Mouse (Mus musculus): Measurements from ENCODE around the gene Fignl2. TPM values are rescaled to one million over a fixed set of nuclear protein-coding genes. Genes with fewer than 3 reads are reported as not detected.

The Fignl2 gene
- total RNA-seq, 2 experiments from 2014 or later = 0.70 to 1.0 TPM

DNA sequence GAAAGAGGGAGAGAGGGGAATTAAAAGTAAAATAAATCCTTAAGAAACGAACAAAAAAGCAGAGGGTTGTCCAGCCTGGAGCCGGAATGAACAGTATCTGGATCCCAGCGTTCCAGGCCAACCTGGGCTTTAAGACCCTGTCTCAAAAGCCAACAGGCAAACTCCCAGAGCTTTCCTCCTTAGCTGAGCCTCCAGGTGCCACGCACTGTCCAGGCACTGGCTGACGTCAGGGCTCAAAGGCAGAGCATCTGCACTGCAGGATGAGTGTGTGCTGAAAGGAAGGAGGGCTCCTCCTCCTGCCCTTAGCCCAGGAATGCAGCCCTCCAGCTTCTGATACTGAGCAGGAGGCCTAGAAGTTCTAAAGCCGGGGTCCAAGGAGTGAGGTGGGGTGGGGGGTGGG, 15.6 kb upstream of the Fignl2 start:
- intact Hi-C loops (cut with DNase I) = no loop called here

DNA sequence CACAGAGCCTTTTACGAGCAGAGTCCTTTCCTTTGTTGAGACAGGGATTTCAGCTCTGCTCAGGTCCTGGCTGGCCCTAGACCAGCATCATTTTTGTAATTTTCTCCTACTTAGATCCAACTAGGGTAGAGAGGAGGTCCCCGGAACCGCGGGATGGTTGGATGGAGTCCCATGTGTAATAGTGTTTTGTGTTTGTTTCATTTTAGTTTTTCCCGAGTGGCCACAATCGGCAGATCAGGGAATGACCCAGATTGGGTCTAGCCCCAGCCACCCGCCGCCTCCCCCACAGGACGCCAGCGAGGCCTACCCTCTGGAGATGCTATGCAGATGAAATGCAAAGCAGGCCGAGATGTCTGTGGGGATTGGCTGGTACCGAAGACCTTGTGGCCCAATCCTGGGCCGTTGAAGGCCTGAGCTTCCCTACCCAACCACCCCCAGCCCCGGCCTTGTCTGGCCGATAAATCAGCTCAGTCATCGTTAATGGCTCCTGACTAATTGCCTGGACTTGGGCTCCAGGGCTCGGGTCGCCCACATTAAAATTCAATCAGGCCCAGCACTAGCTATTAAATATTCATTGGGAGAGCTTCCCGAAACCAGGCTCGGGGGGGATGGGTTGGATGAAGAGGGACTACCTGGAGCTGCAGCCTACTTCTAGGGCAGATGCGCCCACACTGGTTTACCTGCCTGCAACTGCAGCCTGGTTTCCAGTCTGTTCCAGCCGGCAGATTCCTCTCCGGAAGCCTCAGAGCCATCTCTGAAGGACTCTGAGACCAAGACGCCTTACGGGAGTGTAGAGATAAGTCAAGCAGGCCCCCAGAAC, 14.7 kb upstream of the Fignl2 start:
- intact Hi-C loops (cut with DNase I) = no loop called here

More for the DNA sequence above, 15.6 kb upstream of the Fignl2 start:
- no peak for DNase-seq

DNA sequence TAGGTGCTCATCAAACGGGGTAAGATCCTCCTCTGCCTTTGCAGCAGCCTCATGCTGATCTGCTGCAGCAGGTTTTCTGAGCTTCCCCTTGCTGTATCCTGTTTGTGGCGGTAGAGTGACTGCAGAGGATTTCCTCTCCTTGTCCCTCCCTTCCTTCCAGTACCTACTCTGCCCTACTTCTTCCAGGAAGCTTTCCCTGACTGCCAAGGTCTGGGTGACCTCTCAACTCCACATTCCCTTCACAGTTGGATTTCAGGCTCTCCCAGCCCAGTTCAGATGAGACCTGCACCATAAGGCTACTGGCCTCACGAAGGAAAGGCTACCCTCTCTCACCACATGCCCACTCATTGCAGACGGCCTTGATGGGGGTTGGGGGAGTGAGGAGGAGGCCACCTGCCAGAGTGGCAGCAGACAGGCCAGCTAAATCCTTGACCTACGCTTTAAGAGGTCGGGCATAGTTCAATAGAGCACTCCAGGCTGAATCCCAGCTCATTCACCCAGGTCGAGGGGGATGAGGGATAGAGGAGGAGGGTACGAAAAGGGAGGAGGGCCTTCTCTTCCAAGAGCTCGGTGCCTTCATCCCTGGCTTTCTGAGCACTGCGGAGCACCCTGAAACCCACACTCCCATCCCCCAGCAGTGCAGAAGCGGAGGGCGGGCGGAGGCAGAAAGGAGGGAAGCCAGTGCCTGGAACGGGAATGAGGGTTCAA, 13.9 kb upstream of the Fignl2 start:
- intact Hi-C loops (cut with DNase I) = no loop called here
- DNase-seq = no peak

More for the DNA sequence above, 14.7 kb upstream of the Fignl2 start:
- no peak for DNase-seq

DNA sequence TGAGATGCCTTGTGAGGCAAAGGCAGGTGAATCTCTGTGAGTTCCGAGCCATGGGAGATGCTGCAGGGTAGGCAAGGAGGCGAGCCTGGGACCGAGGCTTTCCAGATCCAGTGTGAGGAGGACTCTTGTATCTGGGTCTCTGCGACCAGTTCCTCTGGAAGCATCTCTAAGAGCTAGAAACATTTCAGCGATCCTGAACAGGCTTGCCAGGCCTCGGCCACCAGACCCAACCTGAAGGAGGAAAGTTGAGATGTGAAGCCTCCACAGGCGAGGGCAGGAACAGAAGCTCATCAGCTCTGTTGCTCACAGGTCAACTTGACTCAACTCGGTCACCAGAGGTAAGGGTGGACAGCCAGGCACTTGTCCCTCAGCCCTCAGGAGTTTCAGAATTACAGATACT, 13.2 kb upstream of the Fignl2 start:
- no peak for DNase-seq
- intact Hi-C loops (cut with DNase I) = no loop called here

DNA sequence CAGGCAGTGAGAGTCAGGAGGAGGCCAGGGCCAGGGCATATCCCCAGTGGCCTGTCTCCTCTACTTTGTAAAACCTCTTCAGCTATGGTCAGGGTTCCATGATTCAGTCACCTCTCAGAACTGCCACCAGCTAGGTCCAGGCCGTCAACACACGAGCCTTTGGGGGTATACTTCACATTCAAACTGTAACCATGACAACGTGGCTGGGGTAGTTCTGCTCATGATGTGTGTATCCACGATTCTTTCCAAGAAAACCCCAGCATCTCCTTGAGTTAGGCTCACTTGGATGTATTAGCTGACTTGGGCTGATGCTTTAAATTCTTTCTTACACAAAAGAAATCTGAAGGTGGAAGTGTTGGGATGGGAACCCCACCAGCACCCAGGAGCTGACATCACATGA, 9.9 kb upstream of the Fignl2 start:
- intact Hi-C loops (cut with DNase I) = no loop called here
- DNase-seq = no peak

DNA sequence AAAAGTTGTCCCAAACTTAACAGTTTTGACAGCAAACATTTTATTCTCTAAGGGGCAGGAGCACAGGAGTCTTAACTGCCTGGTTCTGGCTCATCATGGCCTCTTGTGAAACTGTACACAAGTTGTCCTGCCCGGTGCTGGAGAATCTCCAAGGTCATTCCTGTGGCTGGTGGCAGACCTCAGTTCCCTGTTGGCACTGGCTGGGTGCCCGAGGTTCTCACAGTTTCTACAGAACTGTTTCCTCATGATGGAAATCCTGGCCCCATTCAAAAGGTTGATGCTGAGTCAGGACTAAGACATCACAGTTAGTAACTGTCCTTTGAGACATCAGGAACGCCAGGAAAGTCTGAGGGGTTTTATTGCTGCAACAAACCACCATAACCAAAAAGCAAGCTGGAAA, 8.6 kb upstream of the Fignl2 start:
- intact Hi-C loops (cut with DNase I) = no loop called here
- DNase-seq = peak; percentile 60

DNA sequence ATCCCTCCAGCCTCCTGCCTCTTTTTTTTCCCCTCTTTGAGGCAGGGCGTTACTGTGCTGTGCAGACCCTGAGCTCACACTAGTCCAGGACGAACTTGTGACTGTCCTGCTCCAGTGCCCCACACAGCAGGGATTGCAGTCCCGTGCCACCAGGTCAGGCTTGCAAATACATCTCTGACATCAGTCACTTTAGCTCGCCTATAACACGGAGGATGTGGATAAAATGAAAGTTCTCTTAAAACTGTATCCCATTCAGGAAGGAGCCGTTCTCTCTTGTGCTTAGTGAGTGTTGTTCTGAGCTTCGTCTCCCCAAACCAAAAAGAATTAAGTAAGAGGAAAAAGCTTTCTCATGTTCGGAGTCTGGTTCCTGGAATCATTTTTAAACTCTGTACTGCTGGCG, 8.1 kb upstream of the Fignl2 start:
- DNase-seq = no peak
- intact Hi-C loops (cut with DNase I) = no loop called here

DNA sequence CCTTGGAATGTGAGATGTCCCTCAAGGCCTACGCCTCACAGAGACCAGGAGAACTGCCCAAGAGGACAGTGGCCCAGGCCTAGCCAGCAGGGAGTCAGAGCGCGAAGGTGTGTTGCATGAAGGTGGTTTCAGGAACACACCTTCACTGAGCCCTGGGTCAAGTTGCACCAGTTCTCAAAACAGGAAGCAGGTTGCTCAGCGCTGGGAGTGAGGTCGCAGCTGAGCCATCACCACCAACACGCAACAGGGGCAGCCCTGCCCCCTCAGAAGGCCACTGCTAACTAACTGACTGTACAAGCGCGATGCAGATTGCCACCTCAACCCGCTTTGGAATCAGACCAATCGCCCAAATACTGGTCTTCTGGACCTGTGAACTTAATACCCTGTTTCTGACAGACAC, 6.1 kb upstream of the Fignl2 start:
- intact Hi-C loops (cut with DNase I) = no loop called here
- no peak for DNase-seq

DNA sequence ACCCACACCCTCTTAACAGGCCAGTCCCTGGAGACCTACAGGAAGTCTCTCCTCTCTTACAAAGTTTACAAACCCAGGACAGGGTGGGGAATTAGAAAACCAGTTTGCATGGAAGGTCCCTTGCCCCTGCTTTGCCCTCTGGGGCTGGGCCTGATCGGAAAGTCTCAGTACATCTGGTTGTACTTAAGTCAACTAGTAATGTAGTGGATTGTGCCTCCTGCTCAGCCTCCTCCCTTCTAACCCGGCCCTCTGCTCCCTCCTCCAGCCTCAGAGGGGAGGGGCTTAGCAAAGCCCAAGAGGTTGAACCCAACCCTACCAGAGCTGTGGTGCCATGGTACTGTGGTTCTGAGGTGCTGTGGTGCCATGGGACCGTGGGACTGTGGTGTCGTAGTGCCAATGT, 3.9 kb upstream of the Fignl2 start:
- DNase-seq = no peak
- intact Hi-C loops (cut with DNase I) = no loop called here

DNA sequence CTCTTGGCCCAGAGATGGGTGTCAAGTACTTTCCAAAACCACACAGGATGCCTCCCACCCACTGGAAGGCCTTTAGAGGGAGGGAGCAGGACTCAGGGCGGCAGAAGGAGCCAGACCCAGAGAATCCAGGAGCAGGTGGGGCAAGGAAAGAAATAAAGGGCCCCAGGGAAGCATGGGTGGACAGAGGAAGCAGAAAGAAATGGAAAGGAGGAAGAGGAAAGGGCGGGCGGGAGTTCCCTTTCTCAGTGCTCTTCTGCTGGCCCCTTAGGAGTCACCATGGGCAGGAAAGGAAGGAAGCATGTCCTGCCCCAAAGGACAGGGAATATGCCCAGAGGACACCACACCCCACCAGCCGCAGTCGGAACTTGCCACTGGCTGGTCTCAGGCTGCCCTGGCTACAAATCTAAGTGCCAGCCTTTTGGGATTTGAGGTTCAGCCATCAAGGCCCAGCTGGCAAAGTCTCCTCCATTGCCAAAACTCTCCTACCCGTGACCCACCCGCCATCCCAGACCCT, 2.7 kb upstream of the Fignl2 start:
- DNase-seq = no peak
- intact Hi-C loops (cut with DNase I) = no loop called here

DNA sequence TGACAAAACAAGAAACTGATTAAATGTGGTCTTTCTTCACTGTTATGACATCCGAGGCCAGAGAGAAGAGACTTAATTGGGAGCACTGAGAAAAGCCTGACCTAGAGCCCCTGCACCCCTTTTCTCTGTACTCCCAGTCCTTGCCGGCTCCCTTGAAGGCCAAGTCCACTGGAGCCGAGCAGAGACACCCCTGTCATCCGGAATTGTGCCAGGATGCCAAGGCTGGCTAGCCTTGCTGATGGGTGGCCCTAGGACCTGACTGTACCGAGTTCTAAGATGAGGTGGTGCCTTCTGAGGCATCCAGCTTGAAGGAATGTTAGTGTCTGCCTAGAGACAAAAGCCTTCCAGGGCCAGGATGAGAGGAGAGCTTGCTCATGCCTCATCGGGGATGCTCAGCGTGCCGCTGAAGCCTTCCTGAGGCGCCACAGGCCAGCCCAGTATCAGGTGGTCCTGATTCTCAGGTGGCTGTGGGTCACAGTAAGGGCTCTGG, 1.7 kb upstream of the Fignl2 start:
- intact Hi-C loops (cut with DNase I) = no loop called here
- no peak for DNase-seq

DNA sequence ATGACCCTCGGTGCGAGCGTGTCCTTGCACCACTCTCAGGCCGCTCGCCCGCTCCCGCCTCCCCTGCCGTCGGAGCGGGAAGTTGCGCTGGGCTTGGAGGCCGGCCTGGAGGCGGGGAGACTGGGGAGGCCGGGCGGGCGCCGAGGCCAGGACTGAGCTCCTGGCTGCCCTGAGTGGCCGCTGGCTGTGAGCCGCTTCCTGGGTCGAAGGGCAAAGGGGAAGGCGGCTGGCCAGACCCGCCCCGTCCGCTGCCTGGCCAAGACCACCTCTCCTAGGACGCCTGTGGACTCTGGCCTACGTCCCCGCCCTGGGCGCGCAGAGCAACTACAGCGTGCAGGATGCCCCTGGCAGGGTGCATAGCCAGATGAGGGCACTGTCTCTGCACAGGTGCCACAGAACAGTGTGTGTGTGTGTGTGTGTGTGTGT, 377 bp upstream of the Fignl2 start:
- intact Hi-C loops (cut with DNase I) = no loop called here
- peak; percentile 53 for DNase-seq

DNA sequence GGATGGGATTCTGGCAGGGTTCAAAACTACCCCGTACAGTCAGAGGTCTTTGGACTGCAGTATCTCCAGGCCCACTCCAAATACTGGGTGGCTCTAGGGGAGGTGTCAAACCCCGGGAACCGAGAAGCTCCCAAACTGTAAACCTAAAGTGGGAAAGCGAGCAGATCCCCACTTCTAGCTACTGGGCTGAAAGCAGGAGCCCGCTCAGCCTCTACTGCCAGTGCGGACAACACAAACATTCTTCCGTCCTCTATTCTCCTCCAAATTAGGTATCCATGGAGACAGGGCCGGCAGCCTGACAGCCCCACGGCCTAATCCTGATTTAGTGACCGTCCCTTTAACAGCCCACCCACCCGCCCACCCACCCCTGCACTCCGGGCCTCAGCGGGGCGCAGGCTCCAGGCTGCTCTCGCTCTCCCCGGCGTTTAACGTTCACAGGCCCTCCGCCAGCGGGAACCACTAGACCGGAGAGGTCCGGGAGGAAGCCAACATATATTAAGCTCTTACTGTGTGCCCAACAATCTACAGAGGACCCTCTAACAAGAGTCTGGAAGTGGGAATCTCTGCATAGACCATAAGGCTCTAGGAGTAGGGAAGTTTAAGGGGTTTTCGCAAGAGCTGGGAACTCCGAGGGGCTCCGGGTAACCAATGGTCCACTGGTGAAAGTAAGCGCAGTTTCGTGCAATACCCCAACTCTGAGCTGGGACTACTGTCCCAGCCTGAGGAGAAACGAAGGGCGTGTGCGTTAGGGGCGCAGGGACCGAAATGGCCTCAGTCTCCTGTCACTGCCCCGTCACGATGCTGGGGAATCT, 1.2 kb downstream of the Fignl2 start:
- DNase-seq = no peak

DNA sequence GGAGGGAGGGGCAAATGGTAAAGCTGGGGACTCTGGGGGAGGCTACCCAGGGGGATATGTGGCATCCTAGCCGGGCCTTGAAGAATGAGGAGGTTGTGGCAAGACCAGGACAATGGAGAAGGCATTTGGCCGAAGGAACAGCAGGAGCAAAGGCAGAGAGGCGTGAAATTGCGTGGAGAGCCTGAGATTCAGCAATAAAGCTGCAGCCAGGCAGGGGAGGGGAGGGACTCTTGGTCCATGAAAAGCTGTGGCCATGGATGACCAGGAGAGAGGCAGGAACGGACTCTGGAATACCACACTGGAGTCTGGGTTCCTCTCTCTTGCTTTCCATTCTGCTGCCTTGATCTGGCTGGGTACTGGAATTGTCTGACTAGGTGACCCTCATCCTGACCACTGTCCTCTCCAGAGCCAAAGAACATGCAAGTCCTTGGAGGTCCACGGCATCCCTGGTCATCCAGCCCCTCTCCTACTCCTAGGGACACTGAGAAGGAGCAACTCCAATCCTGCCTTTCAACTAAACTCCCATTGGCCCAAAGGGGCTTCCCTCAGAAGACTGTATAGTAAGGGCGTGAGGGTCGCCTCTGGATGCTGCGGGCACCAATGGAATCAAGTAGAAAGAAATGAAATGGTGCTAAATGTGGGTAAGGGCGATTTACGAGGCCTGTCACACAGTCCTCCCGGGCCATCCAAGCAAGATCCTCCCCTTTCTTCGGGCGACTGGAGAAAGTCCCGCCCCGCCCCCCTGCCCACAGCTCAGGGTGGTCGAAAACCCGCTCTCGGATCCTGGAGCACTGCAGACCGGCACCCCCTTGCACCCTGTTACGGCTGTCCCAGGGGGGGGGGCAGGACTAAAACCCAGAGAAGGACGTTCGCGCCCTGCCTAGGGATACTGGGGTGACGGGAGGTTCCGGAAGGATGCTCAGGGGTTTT, 2.0 kb downstream of the Fignl2 start:
- DNase-seq = peak; percentile 62
- intact Hi-C loops (cut with DNase I) = no loop called here

More for the DNA sequence above, 1.2 kb downstream of the Fignl2 start:
- intact Hi-C loops (cut with DNase I) = no loop called here

DNA sequence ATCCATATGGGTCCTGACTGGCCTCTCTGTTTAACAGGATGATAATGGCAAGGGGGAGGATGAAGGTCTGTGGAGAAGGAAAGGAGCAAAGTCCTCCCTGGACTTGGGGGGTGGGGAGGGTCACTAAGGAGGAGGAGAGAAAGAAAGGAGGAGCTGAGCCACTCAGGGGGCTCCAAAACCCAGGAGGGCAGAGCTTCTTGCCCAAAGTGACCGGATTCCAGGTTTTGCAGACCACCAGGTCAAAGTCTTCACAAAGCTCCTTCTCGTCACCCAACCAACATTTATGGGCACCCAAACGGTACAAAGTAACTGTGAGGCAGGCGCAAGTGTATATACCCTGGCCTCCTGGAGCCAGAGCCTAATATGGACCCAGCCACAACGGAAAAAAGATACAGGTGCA, 2.7 kb downstream of the Fignl2 start:
- DNase-seq = no peak
- intact Hi-C loops (cut with DNase I) = no loop called here

DNA sequence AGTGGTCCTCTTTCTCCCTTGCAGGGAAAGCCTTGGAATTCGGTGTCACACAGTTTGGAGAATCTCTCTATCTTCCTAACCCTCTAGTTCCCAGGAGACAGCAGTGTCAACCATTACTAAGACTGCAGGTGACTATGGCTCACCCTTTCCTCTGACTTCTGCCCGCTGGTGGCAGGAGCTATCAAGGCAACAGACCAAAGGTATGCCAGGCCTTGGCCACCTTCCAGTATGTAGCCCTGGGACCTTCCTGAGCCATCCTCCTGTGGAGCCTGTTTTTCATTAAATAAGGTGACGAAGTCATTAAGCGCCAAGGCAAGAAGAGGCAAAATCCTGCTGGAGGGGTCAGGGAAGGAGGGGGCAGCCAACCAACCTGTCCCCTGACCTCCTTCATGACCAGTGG, 3.2 kb downstream of the Fignl2 start:
- DNase-seq = no peak
- intact Hi-C loops (cut with DNase I) = no loop called here

DNA sequence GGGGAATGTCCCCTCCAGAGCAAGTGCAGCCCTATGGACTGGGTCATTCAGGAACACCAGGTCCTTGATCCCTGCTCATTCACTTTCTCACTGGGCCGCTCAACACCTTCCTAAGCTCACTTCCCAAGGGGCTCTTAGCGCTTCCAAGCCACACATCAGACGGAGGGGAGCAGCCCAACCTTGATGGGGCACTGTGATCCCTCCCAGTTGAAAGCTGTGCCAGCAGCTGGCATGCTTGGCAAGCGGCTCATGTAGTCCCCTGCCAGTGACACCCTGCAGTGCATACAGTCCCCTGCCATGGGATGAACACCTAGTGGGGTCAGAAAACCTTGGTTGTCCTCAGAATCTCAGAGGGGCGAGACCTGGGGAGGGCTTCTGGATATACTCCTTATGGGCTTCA, 4.3 kb downstream of the Fignl2 start:
- intact Hi-C loops (cut with DNase I) = no loop called here
- DNase-seq = peak; percentile 48

DNA sequence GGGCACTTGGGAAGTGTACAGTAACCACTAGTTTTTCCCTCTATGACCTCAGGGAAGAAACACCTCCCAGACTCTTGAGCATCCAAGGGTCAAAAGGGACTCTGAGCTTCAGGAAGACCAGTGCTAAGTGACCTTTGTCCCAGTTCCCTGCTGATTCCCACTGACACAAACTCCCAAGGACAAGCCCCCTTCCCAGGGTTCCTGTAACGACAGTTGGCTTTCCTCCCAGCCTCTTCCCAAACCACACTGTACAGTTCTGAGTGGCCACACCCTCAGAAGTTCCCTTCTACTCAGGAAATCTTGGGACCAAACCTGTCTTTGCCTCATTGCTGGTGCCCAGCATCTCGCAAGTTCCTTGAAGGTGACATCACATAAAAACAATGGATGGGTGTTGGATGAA, 5.6 kb downstream of the Fignl2 start:
- intact Hi-C loops (cut with DNase I) = no loop called here
- no peak for DNase-seq

DNA sequence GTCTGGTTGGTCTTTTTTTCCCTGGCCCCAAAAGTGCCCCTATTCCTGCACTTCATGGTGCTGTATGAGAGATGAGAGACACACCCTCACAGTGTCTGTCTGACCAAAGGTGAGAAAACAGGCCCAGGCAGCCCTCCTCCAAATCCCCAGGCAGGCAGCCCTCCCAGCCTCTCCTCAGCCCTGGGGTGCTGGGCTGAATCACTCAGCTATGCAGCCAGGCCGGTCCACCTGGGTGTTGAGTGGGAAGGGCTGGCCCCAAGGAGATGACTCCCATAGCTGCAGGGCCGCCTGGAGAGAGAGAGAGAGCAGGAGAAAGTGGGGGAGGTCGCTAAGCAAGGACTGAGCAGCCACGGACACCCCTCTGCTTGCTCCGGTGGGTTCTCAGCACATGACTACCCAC, 7.6 kb downstream of the Fignl2 start:
- DNase-seq = no peak
- intact Hi-C loops (cut with DNase I) = no loop called here

DNA sequence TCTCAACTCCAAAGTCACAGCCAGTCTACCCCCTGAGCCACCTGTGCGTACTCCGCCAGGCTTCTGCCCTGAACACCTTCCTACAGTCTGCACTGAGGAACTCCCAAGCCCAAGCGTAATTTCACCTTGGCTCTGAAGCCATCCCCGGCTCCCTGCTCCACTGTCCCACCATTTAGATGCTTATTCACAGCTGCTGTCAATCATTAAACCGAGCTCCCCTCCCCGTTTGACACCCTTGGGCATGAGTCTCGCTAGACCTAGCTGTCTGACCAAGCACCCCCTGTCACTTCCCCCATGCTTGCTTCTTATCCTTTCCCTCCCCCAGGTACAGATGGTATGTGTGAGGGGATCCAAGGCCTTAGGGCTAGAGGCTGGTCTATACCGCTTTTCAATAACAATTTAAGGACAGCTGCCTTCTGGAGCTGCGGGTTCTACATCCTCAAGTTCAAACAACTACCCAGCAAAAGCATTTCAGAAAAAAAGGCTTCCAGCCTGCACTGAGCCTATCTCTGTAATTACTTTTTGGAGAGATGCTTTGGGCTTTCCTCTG, 8.7 kb downstream of the Fignl2 start:
- intact Hi-C loops (cut with DNase I) = no loop called here
- DNase-seq = no peak

All from left cerebral cortex, postnatal 4 days (tissue).